Mouse (Mus musculus): ENCODE data around the gene Dhrs2.

Gene Dhrs2

GRCm38 (mm10) chr14:55248284-55248683, 26.5 kb downstream of the Dhrs2 start:
- DNase-seq (ENCODE audit: low spot score in 2 of 2) = no peak

- no peak for DNase-seq (ENCODE audit: low spot score in 2 of 2)
Observed at GRCm38 (mm10) chr14:55253580-55253979, 31.8 kb downstream of the Dhrs2 start.

- no peak for DNase-seq (ENCODE audit: low spot score in 2 of 2)
Observed at GRCm38 (mm10) chr14:55255443-55255842, 33.6 kb downstream of the Dhrs2 start.

GRCm38 (mm10) chr14:55271158-55271557, 49.4 kb downstream of the Dhrs2 start:
- peak; percentile 28 to 46 for DNase-seq (ENCODE audit: low spot score in 2 of 2)

DNA sequence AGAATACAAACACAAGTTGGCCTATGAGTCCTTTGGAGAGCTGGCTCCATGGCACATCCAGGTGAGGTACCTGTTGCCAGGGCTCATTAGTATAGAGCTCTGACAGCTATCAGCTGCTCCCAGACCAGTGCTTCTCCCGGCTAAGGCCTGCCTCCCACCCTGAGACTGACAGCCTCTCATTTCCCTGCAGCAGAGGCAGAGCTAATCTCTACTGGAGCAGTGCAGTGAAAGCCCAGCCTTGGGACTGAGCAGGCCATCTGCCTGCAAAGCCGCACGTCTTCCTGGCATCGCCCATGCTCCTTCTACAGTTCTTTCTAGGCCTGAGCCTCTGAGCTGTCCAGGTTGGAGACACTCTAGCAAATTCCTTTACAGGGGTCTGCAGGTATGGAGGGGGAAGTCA, 51.2 kb downstream of the Dhrs2 start:
- DNase-seq (ENCODE audit: low spot score in 2 of 2) = no peak

GRCm38 (mm10) chr14:55274810-55275209, 53.0 kb downstream of the Dhrs2 start:
- no peak for DNase-seq (ENCODE audit: low spot score in 2 of 2)

- DNase-seq (ENCODE audit: low spot score in 2 of 2) = no peak
Observed at GRCm38 (mm10) chr14:55279322-55280069, 57.7 kb downstream of the Dhrs2 start.
